Mouse (Mus musculus) thymus, postnatal 0 days (tissue): ENCODE results near the gene Slc2a5. TPM values are rescaled to one million over a fixed set of nuclear protein-coding genes. Genes with fewer than 3 reads are reported as not detected.

Experiments
- polyA plus RNA-seq: library from polyadenylated mRNA; unstranded; fragments of >200 nt; fragmentation: Nextera tagmentation; extraction: Ambion mirVana; gene quantifications from 2 replicates; pipeline ENCODE4 v1.2.1, GENCODE M21; 2015

Gene Slc2a5
- polyA plus RNA-seq, 1 experiment from 2014 or later, result 0.17 TPM

Other genes with a start within 250 kb of the Slc2a5 start
- gene Spsb1, start 164.2 kb upstream of the Slc2a5 start, polyA plus RNA-seq, result 9.0 and 9.5 TPM in 2 replicates
- gene H6pd, start 110.3 kb upstream of the Slc2a5 start, polyA plus RNA-seq, result 12.3 and 13.8 TPM in 2 replicates
- gene Gpr157, start 31.9 kb upstream of the Slc2a5 start, polyA plus RNA-seq, result 0.42 and 0.59 TPM in 2 replicates
- not detected in 2 replicates for gene Slc2a7, start 29.7 kb downstream of the Slc2a5 start, polyA plus RNA-seq
- gene Car6, start 82.0 kb downstream of the Slc2a5 start, polyA plus RNA-seq, result 0.30 and 0.93 TPM in 2 replicates
- 700 and 780 TPM in 2 replicates for gene Eno1, start 117.4 kb downstream of the Slc2a5 start, polyA plus RNA-seq
- gene Rere, start 162.4 kb downstream of the Slc2a5 start, polyA plus RNA-seq, result 9.8 and 13.6 TPM in 2 replicates